Mouse (Mus musculus) heart, embryonic 11.5 days (tissue): ENCODE measurements around the gene Ppp1r3c. TPM values are rescaled to one million over a fixed set of nuclear protein-coding genes. Genes with fewer than 3 reads are reported as not detected.

ENCODE experiments used
- ATAC-seq: fragments of 200-750 bp; cut with Nextera tagmentation; replicated peaks from 2 replicates; pipeline ENCODE4 v1.8.0; 2017; ENCODE audit warnings: moderate library complexity; ENCODE audit not compliant: insufficient number of reproducible peaks, low FRiP score, low TSS enrichment
- H3K27ac ChIP-seq: fragments of 300-500 bp; sonication (generic); 2 replicates; pipeline ENCODE4 v1.5.1; 2014; ENCODE audit warnings: mild to moderate bottlenecking, low read depth, low read length
- H3K27me3 ChIP-seq: fragments of 300-500 bp; sonication (generic); 2 replicates; pipeline ENCODE4 v1.6.1; 2014; ENCODE audit warnings: mild to moderate bottlenecking, low read length, mixed read lengths; ENCODE audit not compliant: control insufficient read depth, insufficient read depth
- H3K36me3 ChIP-seq: fragments of 300-500 bp; sonication (generic); 2 replicates; pipeline ENCODE4 v1.6.1; 2014; ENCODE audit warnings: mild to moderate bottlenecking, low read length, moderate library complexity, mixed read lengths; ENCODE audit not compliant: control insufficient read depth, insufficient read depth
- H3K4me1 ChIP-seq: fragments of 300-500 bp; sonication (generic); 2 replicates; pipeline ENCODE4 v1.6.1; 2014; ENCODE audit warnings: low read length; ENCODE audit not compliant: control insufficient read depth, insufficient read depth
- H3K4me2 ChIP-seq: fragments of 300-500 bp; sonication (generic); 2 replicates; pipeline ENCODE4 v1.6.1; 2014; ENCODE audit warnings: mild to moderate bottlenecking, moderate library complexity
- H3K4me3 ChIP-seq: fragments of 300-500 bp; sonication (generic); 2 replicates; pipeline ENCODE4 v1.5.1; 2014; ENCODE audit warnings: low read depth, low read length
- H3K9ac ChIP-seq: fragments of 300-500 bp; sonication (generic); 2 replicates; pipeline ENCODE4 v1.6.1; 2014; ENCODE audit warnings: mild to moderate bottlenecking, low read depth, low read length, moderate library complexity
- H3K9me3 ChIP-seq: fragments of 300-500 bp; sonication (generic); replicated peaks from 2 replicates; pipeline ENCODE4 v1.6.1; 2016; ENCODE audit warnings: low read length; ENCODE audit not compliant: control insufficient read depth
- WGBS: fragments of 180-500 bp; shearing (Covaris S2); extraction: QIAGEN DNeasy Blood & Tissue Kit; methylation state at CpG from one replicate; pipeline ENCODE4 v1.1.7; 2014; ENCODE audit not compliant: insufficient replicate concordance; 5-methylcytosine and 5-hydroxymethylcytosine counted together
- polyA plus RNA-seq: library from polyadenylated mRNA; unstranded; fragments of >200 nt; fragmentation: Nextera tagmentation; extraction: Ambion mirVana; gene quantifications from 2 replicates; pipeline ENCODE4 v1.2.1, GENCODE M21; 2014

Gene Ppp1r3c
- polyA plus RNA-seq, 1 experiment from 2014 or later: 58.4 TPM

DNA sequence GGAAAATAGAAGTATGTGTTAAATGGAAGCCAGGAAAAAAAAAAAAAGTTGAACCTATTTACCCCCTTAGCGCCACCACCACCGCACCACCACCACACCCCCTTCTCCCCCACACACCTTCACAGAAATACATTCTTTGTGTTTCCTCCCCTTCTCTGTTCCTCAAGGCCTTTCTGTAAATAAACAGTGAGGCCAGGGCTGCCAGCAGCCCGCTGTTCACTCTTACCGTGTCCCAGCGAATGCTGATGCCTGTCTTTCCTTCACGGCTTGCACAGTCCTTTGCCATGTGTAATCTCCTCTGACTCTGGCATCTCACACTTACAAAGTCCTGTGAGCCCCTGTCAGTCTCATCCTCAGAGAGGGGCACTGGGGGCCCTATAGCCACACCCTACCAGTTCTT is 30.3 kb downstream of the Ppp1r3c start:
- H3K4me1 ChIP-seq: peaks cover 16% of the 10 kb centered on the region; the same call in 1 of the 2 replicates
- no peaks in the 10 kb centered on the region for H3K27me3 ChIP-seq
- ATAC-seq: no peak; the same call in 1 of the 2 replicates
- H3K4me2 ChIP-seq: 0 out of 2 replicates have a peak overlapping the region, but pooled peaks have one; percentile 6
- WGBS: 41% methylated on average over 6 of the region's 6 CpGs
- H3K9ac ChIP-seq: no peak overlapping the region
- no peaks in the 10 kb centered on the region for H3K9me3 ChIP-seq
- H3K27ac ChIP-seq: peak overlapping the region; percentile 60
- H3K36me3 ChIP-seq: no peaks in the 10 kb centered on the region
- no peak overlapping the region for H3K4me3 ChIP-seq

DNA sequence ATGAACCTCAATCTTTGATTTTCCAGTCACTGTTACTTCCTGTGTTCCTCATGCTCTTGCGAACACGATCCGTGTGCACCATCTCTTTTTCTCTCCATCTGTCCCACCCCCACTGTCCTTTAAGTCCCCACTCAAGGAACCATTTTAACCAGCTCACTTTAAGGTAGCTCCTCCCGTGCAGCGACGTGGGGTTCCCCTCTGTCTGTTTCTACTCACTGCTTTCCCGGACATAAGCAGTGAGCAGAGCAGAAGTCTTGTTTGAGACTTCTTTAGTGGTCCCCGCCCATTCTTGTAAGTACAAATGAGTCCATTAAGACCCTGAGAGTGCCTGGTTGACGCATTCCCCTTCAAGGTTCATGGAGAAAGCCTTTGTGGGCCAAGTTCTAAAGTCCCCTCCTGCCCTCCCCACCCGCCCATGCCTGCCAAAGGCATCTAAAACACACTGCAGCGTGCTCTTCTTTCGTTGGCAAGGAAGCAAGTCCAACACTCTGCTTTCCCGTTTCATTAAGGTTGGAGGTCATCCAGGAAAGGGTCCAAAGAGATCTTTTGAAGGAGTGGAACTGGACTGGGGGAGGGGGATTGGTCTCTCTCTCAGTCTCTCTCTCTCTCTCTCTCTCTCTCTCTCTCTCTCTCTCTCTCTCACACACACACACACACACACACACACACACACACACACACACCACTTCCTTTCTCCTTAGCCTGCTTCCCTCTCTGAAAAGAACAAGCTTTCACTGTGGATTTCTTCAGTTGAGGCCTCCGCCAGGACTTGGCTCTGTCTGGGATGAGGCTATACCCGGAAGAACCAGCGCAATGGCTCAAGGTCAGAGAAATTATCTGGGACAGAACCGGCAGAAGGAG is 30.9 kb downstream of the Ppp1r3c start:
- H3K9ac ChIP-seq: no peak overlapping the region
- H3K27ac ChIP-seq: peak overlapping the region; percentile 60
- WGBS: 59% methylated on average over 17 of the region's 17 CpGs
- no peak overlapping the region for H3K4me2 ChIP-seq
- H3K27me3 ChIP-seq: no peaks in the 10 kb centered on the region
- no peaks in the 10 kb centered on the region for H3K9me3 ChIP-seq
- H3K4me1 ChIP-seq: peaks cover 21% of the 10 kb centered on the region
- ATAC-seq: no peak
- no peaks in the 10 kb centered on the region for H3K36me3 ChIP-seq
- H3K4me3 ChIP-seq: no peak overlapping the region

DNA sequence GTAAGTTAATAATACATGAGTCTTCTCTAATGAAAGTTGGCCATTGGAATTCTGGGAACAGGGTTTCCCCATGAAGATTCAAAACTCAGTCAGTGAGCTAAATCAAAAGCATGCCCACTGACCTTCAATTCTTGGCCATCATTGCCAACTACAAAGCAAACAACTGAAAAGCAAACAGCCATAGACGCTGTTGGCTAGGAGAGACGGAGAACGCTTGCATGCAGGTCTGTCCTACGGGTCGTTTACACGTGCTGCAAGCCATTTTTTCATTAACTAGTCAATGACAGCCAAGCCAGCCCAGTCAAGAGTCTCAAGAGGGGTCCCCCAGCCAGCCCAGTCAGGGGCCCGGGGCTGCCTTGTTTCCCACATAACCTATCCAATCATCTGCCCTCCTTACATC is 31.7 kb downstream of the Ppp1r3c start:
- Histone ChIP-seq H3K4me2 (no peak overlapping the region), H3K4me1 (peaks cover 21% of the 10 kb centered on the region), H3K4me3 (no peak overlapping the region), H3K27me3 (no peaks in the 10 kb centered on the region), H3K36me3 (no peaks in the 10 kb centered on the region), H3K27ac (no peak overlapping the region; the same call in 1 of the 2 replicates), H3K9me3 (no peaks in the 10 kb centered on the region), H3K9ac (no peak overlapping the region)
- no peak for ATAC-seq
- 79% methylated on average over 7 of the region's 7 CpGs for WGBS

DNA sequence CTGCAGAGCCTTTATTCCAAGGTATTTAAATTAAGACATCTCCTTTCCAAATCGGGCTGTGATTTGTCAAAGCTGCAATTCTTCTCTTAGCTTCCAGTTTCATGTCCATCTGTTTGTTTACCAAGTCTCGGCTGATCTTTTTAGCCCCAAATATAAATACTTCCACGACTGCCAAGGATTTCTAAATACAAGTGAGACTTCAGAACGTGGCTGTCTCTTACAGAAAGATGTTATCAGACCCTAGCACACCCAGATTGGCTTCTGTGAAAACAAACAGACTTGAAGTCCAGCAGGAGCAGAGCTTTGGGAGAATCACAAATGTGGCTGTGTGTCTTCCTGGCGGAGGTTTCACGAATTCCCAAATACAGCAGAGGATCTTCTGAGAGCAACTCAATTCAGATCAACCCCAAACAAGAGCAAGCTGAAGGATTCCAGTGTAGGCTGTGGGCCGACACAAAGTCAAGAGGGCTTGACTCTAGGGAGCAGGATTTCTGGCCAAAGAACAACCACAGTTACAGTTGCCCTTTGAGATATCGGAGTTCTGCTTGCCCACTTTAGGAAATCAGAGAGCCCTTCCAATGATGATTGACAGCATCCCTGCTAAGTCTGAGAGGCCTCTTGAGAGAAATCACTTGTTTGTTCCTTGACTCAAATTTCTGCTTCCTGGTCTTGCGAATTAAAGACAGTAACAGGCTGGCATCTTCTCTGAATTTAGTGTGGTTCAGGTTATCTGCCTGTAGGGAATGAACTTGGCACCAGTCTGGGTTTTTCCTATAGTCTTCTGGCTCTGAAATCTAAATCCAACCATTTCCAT is 34.4 kb downstream of the Ppp1r3c start:
- Histone ChIP-seq H3K9me3 (peaks cover 4% of the 10 kb centered on the region; the same call in 1 of the 2 replicates), H3K27ac (peak overlapping the region; percentile 1; the same call in 1 of the 2 replicates), H3K4me3 (no peak overlapping the region), H3K9ac (no peak overlapping the region), H3K4me2 (no peak overlapping the region), H3K27me3 (no peaks in the 10 kb centered on the region), H3K4me1 (peaks cover 33% of the 10 kb centered on the region), H3K36me3 (no peaks in the 10 kb centered on the region)
- 25% methylated on average over 9 of the region's 9 CpGs for WGBS
- ATAC-seq: no peak

DNA sequence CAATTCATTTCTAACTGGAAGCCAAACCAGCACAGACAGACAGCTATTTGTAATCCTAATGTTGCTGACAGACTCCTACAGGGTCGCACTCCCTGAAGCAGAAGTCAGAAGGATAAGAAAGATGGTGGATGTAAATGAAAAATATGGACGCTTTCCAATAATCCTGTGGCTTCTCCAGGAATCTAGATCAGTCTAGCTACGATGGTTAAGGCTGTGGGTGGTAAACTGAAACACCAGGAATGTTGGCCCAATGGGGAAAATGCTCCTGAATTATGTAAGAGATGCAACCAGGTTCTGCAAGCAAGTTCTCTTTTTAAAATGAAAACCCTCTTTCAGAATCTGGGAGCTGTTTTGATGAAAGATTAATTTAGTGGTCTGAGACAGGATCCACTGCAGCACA is 35.1 kb downstream of the Ppp1r3c start:
- Histone ChIP-seq H3K9ac (no peak overlapping the region), H3K4me3 (no peak overlapping the region), H3K27ac (no peak overlapping the region), H3K9me3 (peaks cover 4% of the 10 kb centered on the region; the same call in 1 of the 2 replicates), H3K4me2 (no peak overlapping the region), H3K27me3 (no peaks in the 10 kb centered on the region), H3K36me3 (no peaks in the 10 kb centered on the region), H3K4me1 (peaks cover 38% of the 10 kb centered on the region)
- no peak for ATAC-seq
- 64% methylated on average over 3 of the region's 3 CpGs for WGBS

DNA sequence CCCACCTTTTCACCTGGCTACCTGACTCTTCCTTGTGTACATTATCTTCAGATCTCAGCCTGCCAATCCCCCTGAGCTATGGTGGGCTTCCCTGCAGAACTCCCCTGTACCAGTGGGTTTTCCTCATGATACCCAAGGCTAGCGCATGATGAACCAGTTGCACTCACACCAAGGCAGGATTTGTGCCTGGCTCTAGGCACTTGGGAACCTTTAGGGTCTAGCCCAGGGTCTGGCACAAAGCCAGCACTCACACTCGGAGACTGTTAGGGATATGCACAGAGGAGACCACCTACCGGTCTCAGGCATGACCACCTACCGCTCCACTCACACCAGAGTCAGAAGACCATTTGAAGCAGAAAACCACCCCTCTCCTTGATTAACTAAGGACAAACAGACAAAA is 35.5 kb downstream of the Ppp1r3c start:
- no peak overlapping the region for H3K4me2 ChIP-seq
- H3K36me3 ChIP-seq: no peaks in the 10 kb centered on the region
- no peak for ATAC-seq
- H3K27ac ChIP-seq: no peak overlapping the region
- 66% methylated on average over 4 of the region's 4 CpGs for WGBS
- peaks cover 4% of the 10 kb centered on the region; the same call in 1 of the 2 replicates for H3K9me3 ChIP-seq
- peaks cover 36% of the 10 kb centered on the region for H3K4me1 ChIP-seq
- no peaks in the 10 kb centered on the region for H3K27me3 ChIP-seq
- H3K4me3 ChIP-seq: no peak overlapping the region
- H3K9ac ChIP-seq: no peak overlapping the region

DNA sequence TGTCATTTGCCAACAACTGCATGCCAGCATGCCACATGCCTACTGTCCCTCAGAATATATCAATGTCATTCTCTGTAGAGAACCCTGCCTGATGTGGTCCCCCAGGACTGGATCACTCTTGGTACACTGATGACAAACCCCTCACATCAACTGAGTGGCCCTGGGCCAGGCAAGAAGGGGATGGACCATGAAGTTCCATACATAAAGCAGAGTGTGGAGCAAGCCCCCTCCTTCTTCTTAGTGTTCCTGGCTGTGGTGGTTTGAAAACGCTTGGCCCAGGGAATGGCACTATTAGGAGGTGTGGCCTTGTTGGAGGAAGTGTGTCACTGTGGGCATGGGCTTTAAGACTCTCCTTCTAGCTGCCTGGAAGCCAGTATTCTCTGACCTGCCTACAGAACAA is 37.3 kb downstream of the Ppp1r3c start:
- no peaks in the 10 kb centered on the region for H3K36me3 ChIP-seq
- no peaks in the 10 kb centered on the region for H3K27me3 ChIP-seq
- no peak overlapping the region for H3K4me3 ChIP-seq
- no peak overlapping the region for H3K27ac ChIP-seq
- peaks cover 4% of the 10 kb centered on the region; the same call in 1 of the 2 replicates for H3K9me3 ChIP-seq
- H3K4me1 ChIP-seq: peaks cover 36% of the 10 kb centered on the region
- ATAC-seq: no peak
- no peak overlapping the region for H3K4me2 ChIP-seq
- H3K9ac ChIP-seq: no peak overlapping the region
- 85% methylated on average over 1 of the region's 1 CpGs for WGBS

DNA sequence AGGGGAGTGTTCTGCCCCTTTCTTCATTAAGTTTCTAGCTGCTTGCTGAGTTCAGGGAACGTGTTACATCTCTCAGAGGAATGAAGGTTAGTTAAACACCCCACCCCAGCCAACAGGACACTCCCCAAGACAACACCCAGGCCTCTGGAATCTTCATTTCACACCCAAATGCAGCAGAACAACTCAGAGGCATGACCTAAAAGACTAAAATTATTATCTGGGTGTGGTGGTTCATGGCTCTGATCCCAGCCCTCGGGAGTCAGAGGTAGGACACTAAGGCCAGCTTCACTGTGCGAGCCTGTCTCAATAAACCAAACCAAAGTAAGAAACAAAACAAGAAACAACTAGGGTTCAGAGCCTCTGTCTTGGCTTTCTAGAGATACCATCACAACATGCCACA is 38.3 kb downstream of the Ppp1r3c start:
- WGBS: 66% methylated on average over 3 of the region's 3 CpGs
- no peaks in the 10 kb centered on the region for H3K27me3 ChIP-seq
- no peak overlapping the region for H3K9ac ChIP-seq
- no peaks in the 10 kb centered on the region; the same call in 1 of the 2 replicates for H3K36me3 ChIP-seq
- ATAC-seq: no peak
- H3K9me3 ChIP-seq: peaks cover 4% of the 10 kb centered on the region; the same call in 1 of the 2 replicates
- peaks cover 36% of the 10 kb centered on the region for H3K4me1 ChIP-seq
- H3K4me2 ChIP-seq: no peak overlapping the region; the same call in 1 of the 2 replicates
- no peak overlapping the region for H3K4me3 ChIP-seq
- no peak overlapping the region for H3K27ac ChIP-seq
